Mouse (Mus musculus) CH12.LX (cell line): ENCODE data around the gene Mroh7. TPM values are rescaled to one million over a fixed set of nuclear protein-coding genes. Genes with fewer than 3 reads are reported as not detected.

Experiments used
- DNase-seq: peaks from one replicate; pipeline ENCODE4 v3.0.0-alpha.2; 2013; ENCODE audit errors: extremely low read depth
- H3K27ac ChIP-seq: 2 replicates; pipeline ENCODE4 v1.5.1; 2012; ENCODE audit warnings: low read depth, mild to moderate bottlenecking, control low read depth, moderate library complexity; ENCODE audit not compliant: insufficient read depth
- H3K27me3 ChIP-seq: replicated peaks from 2 replicates; pipeline ENCODE3; 2012; ENCODE audit warnings: inconsistent platforms
- H3K36me3 ChIP-seq, 2 experiments: replicated peaks in 1 of 2; 2 replicates each; pipeline versions ENCODE3 to v1.6.1; 2012; ENCODE audit warnings: inconsistent platforms in 1 of 2, low read length in 1 of 2, mild to moderate bottlenecking in 1 of 2, mixed read lengths in 1 of 2, moderate library complexity in 1 of 2; ENCODE audit not compliant: control insufficient read depth in 1 of 2, insufficient read depth in 1 of 2
- H3K4me1 ChIP-seq, 2 experiments: 2 replicates each; pipeline ENCODE4 v1.6.1; 2012; ENCODE audit warnings: inconsistent platforms in 1 of 2, moderate library complexity in 1 of 2; ENCODE audit not compliant: insufficient read depth in 2 of 2, control insufficient read depth in 1 of 2
- H3K4me2 ChIP-seq: 2 replicates; pipeline ENCODE4 v1.6.1; 2012; ENCODE audit warnings: low read depth, mild to moderate bottlenecking, control low read depth; ENCODE audit not compliant: poor library complexity, insufficient read depth, severe bottlenecking
- H3K4me3 ChIP-seq, 3 experiments: fragments of 150-350 bp in 1 of 3; sonication (generic) in 1 of 3; replicated peaks in 1 of 3; 2 replicates each; pipeline versions ENCODE3 to v1.5.1; 2011 to 2012; ENCODE audit warnings: low read depth in 2 of 3, low read length in 2 of 3, mild to moderate bottlenecking in 2 of 3, moderate library complexity in 2 of 3, control low read depth in 1 of 3, improper control_type of control experiment in 1 of 3, inconsistent platforms in 1 of 3, mixed read lengths in 1 of 3; ENCODE audit not compliant: poor library complexity in 1 of 3
- H3K79me2 ChIP-seq: replicated peaks from 2 replicates; pipeline ENCODE4 v1.6.1; 2012; ENCODE audit warnings: mild to moderate bottlenecking, moderate library complexity; ENCODE audit not compliant: control insufficient read depth, poor library complexity, insufficient read depth, severe bottlenecking; ENCODE audit errors: extremely low read depth
- H3K9ac ChIP-seq: 2 replicates; pipeline ENCODE4 v1.6.1; 2012; ENCODE audit warnings: low read depth, mild to moderate bottlenecking, control low read depth, moderate library complexity; ENCODE audit not compliant: insufficient read depth
- H3K9me3 ChIP-seq: replicated peaks from 2 replicates; pipeline ENCODE3; 2012; ENCODE audit warnings: low read length, inconsistent platforms, mixed read lengths
- CHD2 ChIP-seq: IDR thresholded peaks from 2 replicates; pipeline ENCODE4 v1.6.1; 2011; ENCODE audit warnings: low read length, improper control_type of control experiment
- E2F4 ChIP-seq: IDR thresholded peaks from 2 replicates; pipeline ENCODE4 v1.6.1; 2011; ENCODE audit warnings: low read depth, low read length, improper control_type of control experiment; ENCODE audit not compliant: insufficient replicate concordance
- ELF1 ChIP-seq: IDR thresholded peaks from 2 replicates; pipeline ENCODE4 v1.6.1; 2014; ENCODE audit warnings: low read depth, mild to moderate bottlenecking, inconsistent platforms, low read length, improper control_type of control experiment
- ETS1 ChIP-seq: conservative IDR thresholded peaks from 2 replicates; pipeline ENCODE4 v1.6.1; 2012; ENCODE audit warnings: low read depth, mild to moderate bottlenecking, inconsistent platforms, low read length, improper control_type of control experiment, moderate library complexity
- HCFC1 ChIP-seq: IDR thresholded peaks from 2 replicates; pipeline ENCODE4 v1.6.1; 2012; ENCODE audit warnings: low read depth, mild to moderate bottlenecking, inconsistent platforms, low read length, improper control_type of control experiment
- JUN ChIP-seq: IDR thresholded peaks from 2 replicates; pipeline ENCODE4 v1.6.1; 2011; ENCODE audit warnings: low read depth, mild to moderate bottlenecking, low read length, improper control_type of control experiment, moderate library complexity; ENCODE audit not compliant: insufficient read depth
- JUND ChIP-seq: conservative IDR thresholded peaks from 2 replicates; pipeline ENCODE4 v1.6.1; 2011; ENCODE audit warnings: low read depth, low read length, improper control_type of control experiment
- MAFK ChIP-seq: IDR thresholded peaks from 2 replicates; pipeline ENCODE4 v1.6.1; 2011; ENCODE audit warnings: low read length, improper control_type of control experiment; ENCODE audit not compliant: insufficient replicate concordance
- MAZ ChIP-seq: IDR thresholded peaks from 2 replicates; pipeline ENCODE4 v1.6.1; 2012; ENCODE audit warnings: low read depth, mild to moderate bottlenecking, inconsistent platforms, low read length, improper control_type of control experiment, moderate library complexity
- MEF2A ChIP-seq: IDR thresholded peaks from 2 replicates; pipeline ENCODE4 v1.6.1; 2014; ENCODE audit warnings: low read depth, mild to moderate bottlenecking, inconsistent platforms, low read length, improper control_type of control experiment, borderline replicate concordance
- MXI1 ChIP-seq: IDR thresholded peaks from 2 replicates; pipeline ENCODE4 v1.6.1; 2011; ENCODE audit warnings: mild to moderate bottlenecking, low read depth, low read length, improper control_type of control experiment
- NRF1 ChIP-seq: IDR thresholded peaks from 2 replicates; pipeline ENCODE4 v1.6.1; 2014; ENCODE audit warnings: low read depth, mild to moderate bottlenecking, inconsistent platforms, low read length, improper control_type of control experiment, moderate library complexity
- SIN3A ChIP-seq: IDR thresholded peaks from 2 replicates; pipeline ENCODE4 v1.6.1; 2012; ENCODE audit warnings: low read length, improper control_type of control experiment, inconsistent platforms
- TCF12 ChIP-seq: IDR thresholded peaks from 2 replicates; pipeline ENCODE4 v1.6.1; 2014; ENCODE audit warnings: low read depth, mild to moderate bottlenecking, inconsistent platforms, low read length, improper control_type of control experiment
- USF2 ChIP-seq: conservative IDR thresholded peaks from 2 replicates; pipeline ENCODE4 v1.6.1; 2011; ENCODE audit warnings: low read depth, low read length, improper control_type of control experiment
- ZMIZ1 ChIP-seq: IDR thresholded peaks from 2 replicates; pipeline ENCODE4 v1.6.1; 2012; ENCODE audit warnings: low read depth, mild to moderate bottlenecking, inconsistent platforms, low read length, improper control_type of control experiment
- ZNF384 ChIP-seq: IDR thresholded peaks from 2 replicates; pipeline ENCODE4 v1.6.1; 2012; ENCODE audit warnings: low read depth, low read length, improper control_type of control experiment, inconsistent platforms
- dilution Hi-C: fragments of 300-500 bp; cut with MboI; formaldehyde crosslinking; loops from 2 replicates; pipeline ENCODE4 v1.14.3; 2020; ENCODE audit warnings: low sequenced_read_pairs; ENCODE audit not compliant: extremely low pct_unique_long_range_greater_than_20kb, extremely low pct_ligation_motif_present
- in situ Hi-C: fragments of 300-500 bp; cut with MboI; formaldehyde crosslinking; loops from 3 replicates; pipeline ENCODE4 v1.14.3; 2019; ENCODE audit warnings: low sequenced_read_pairs, low pct_ligation_motif_present, low pct_unique_long_range_greater_than_20kb, mixed read lengths
- polyA plus RNA-seq: library from polyadenylated mRNA; unstranded; fragments of >175 nt; gene quantifications from 2 replicates; pipeline ENCODE4 v1.2.1, GENCODE M21; 2012; ENCODE audit warnings: low read depth; ENCODE audit not compliant: insufficient read length
- total RNA-seq, 2 experiments: library from RNA; depleted of rRNA; stranded (reverse); fragments of 300-350 nt in 1 of 2; fragments of >200 nt in 1 of 2; gene quantifications; 2 replicates each; pipeline ENCODE4 v1.2.3; 2012 to 2014

The Mroh7 gene
- total and polyA plus RNA-seq, 3 experiments, result not detected

GRCm38 (mm10) chr4:106704416-106704815, 26.3 kb downstream of the Mroh7 start:
- Histone ChIP-seq H3K36me3 (no peaks in the 10 kb centered on the region), H3K27ac (no peak overlapping the region), H3K9ac (no peak overlapping the region), H3K4me1 (no peaks in the 10 kb centered on the region), H3K4me2 (no peak overlapping the region), H3K27me3 (peaks cover 71% of the 10 kb centered on the region), H3K4me3 (no peak overlapping the region), H3K9me3 (no peaks in the 10 kb centered on the region), H3K79me2 (no peaks in the 10 kb centered on the region)
- dilution Hi-C loops (no loop called here), in situ Hi-C loops (no loop called here)
- no peak for DNase-seq
- TF ChIP-seq HCFC1 (no peak), MAZ (no peak), JUND (no peak), JUN (no peak), USF2 (no peak), CHD2 (no peak), SIN3A (no peak), TCF12 (no peak), ZNF384 (no peak), MEF2A (no peak), ETS1 (no peak), MXI1 (no peak), ELF1 (no peak), MAFK (no peak)

DNA sequence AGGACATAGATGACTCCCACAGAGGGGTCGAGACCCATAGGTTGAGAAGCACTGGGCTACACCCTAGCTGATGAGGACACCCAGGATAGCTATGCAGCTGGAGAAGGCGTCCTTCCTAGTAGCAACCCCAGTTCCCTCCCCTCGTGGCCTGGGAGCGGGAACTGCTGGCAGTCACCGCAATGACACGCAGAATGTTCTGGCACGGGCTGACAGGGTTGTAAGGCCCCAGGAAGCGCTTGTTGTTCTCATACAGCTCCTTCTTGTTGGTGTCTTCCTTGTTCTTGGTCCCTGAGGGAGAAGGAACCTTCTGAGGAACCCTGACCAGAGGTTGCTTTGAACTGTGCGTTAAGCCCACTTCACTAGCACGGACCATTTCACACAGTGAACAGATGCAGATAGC, 26.8 kb downstream of the Mroh7 start:
- H3K27ac ChIP-seq, result no peak overlapping the region
- dilution Hi-C loops, result no loop called here
- in situ Hi-C loops, result no loop called here
- TF ChIP-seq USF2 (no peak), HCFC1 (no peak), JUND (no peak), E2F4 (no peak), NRF1 (no peak), ZMIZ1 (no peak)
- DNase-seq, result no peak
- no peak overlapping the region for H3K4me2 ChIP-seq
- no peaks in the 10 kb centered on the region for H3K9me3 ChIP-seq
- H3K4me3 ChIP-seq, result no peak overlapping the region
- H3K36me3 ChIP-seq, result no peaks in the 10 kb centered on the region
- H3K79me2 ChIP-seq, result no peaks in the 10 kb centered on the region
- H3K9ac ChIP-seq, result no peak overlapping the region
- peaks cover 68% of the 10 kb centered on the region for H3K27me3 ChIP-seq
- H3K4me1 ChIP-seq, result no peaks in the 10 kb centered on the region
